Mouse (Mus musculus): ENCODE measurements around the gene Npas2. TPM values are rescaled to one million over a fixed set of nuclear protein-coding genes. Genes with fewer than 3 reads are reported as not detected.
A peak's percentile ranks its signal among the peaks of the same experiment; 100 is the strongest.

Gene Npas2
- polyA plus RNA-seq, 1 experiment from 2014 or later, result 2.4 TPM

DNA sequence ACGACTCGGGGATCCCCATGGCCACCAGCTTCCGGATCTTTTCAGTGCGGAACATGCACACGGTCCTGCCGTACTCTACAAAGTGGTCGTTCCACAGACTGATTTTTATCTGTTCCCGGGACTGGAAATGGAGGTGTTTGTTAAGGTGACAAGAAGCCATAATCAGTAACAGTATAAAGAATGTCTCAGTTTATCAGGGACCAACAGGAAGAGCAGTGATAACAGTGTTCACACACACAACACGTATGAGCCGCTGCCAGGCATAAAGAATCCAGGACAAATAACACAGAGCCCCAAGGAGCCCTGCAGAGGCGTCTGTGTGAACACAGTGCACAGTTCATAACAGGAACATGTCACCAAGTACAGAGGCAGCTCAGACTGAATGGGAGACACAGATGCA is 195.8 kb downstream of the Npas2 start:
- H3K36me3 ChIP-seq, result no peaks in the 10 kb centered on the region; the same call in 1 of the 2 replicates
- no peaks in the 10 kb centered on the region for H3K27me3 ChIP-seq (replicated peaks)
- H3K4me1 ChIP-seq, result no peaks in the 10 kb centered on the region
- no peak overlapping the region for H3K9ac ChIP-seq
- no peak for ATAC-seq (ENCODE audit: insufficient read depth, low FRiP score, low read depth)
- H3K9me3 ChIP-seq, result no peaks in the 10 kb centered on the region
- no peak overlapping the region for H3K27ac ChIP-seq
- H3K4me3 ChIP-seq (replicated peaks), result no peak overlapping the region
- WGBS, result 77% methylated on average over 11 of the region's 11 CpGs
- H3K4me2 ChIP-seq, result no peak overlapping the region

DNA sequence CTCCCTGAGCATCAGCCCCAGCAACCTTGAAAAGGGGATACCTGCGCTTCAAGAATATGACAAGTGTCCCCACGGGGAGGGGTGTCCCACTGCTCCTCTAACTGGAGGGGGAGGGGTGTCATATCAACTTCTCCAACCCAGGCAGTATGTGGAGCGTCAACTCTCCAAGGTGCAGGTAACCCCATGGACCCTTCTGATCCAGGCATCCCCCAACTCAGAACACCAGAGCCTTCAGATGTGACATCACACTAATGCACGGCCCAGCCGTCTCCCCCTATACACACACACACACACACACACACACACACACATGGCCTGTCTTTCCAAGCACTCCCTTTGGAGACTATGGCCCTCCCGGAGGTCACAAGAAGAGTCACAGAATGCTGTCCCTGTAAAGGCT is 198.1 kb downstream of the Npas2 start:
- H3K4me2 ChIP-seq, result no peak overlapping the region
- ATAC-seq (ENCODE audit: insufficient read depth, low FRiP score, low read depth), result no peak
- H3K36me3 ChIP-seq, result no peaks in the 10 kb centered on the region
- no peak overlapping the region for H3K4me3 ChIP-seq (replicated peaks)
- H3K9me3 ChIP-seq, result no peaks in the 10 kb centered on the region
- no peaks in the 10 kb centered on the region for H3K27me3 ChIP-seq (replicated peaks)
- 85% methylated on average over 6 of the region's 6 CpGs for WGBS
- H3K9ac ChIP-seq, result no peak overlapping the region
- H3K4me1 ChIP-seq, result no peaks in the 10 kb centered on the region
- no peak overlapping the region for H3K27ac ChIP-seq

DNA sequence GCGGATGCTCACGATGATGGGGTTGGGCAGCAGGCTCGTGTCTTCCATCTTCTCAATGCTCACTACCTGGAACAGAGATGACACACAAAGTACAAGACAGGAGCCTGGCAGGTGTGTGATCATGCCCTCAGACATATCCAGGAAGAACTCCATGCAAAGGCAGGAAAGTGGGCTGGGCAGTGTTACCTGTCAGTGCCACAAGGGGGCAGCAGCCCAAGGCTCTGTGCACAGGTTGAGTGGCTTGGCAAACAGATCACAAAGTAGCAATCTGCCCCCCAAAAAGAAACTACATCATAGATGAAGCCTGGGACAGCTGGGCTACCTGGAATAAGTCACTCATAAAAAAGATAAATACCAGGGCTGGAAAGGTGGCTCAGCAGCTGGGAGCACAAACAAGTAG is 198.7 kb downstream of the Npas2 start:
- H3K27me3 ChIP-seq (replicated peaks), result no peaks in the 10 kb centered on the region
- H3K27ac ChIP-seq, result no peak overlapping the region
- 63% methylated on average over 3 of the region's 3 CpGs for WGBS
- H3K4me3 ChIP-seq (replicated peaks), result no peak overlapping the region
- no peak for ATAC-seq (ENCODE audit: insufficient read depth, low FRiP score, low read depth)
- H3K9ac ChIP-seq, result no peak overlapping the region
- no peaks in the 10 kb centered on the region for H3K36me3 ChIP-seq
- H3K4me1 ChIP-seq, result no peaks in the 10 kb centered on the region
- no peaks in the 10 kb centered on the region for H3K9me3 ChIP-seq
- H3K4me2 ChIP-seq, result no peak overlapping the region

DNA sequence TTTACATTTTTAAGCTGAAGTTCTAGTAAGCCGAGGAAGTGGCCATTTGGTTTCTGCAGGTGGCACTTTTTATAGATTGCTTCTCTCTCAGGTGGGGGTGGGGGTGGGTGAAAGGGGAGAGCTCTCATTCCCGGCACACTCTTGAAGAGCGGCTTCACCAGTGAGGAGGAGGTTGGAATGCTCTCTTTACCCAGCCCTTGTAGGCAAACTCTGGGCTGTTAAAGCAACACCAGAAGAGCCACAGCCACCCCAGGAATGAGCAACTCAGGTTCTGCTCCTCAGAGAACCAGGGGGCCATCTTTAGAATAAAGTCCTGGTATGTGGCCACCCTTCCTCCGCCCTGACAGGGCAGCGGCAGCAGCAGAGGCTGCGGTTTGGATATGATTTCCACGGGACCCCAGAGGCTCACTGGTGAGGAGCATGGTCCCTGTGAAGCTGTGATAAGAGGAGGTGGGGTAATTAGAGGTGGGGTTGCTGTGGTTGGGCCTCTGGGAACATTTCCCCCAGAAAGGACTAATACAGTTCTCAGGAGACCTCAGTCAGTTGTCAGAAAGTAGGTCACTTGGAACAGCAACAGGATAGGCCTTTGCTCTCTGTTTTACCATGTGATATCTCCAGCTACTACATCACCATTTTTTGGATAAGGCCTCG is 199.8 kb downstream of the Npas2 start:
- ATAC-seq (ENCODE audit: insufficient read depth, low FRiP score, low read depth), result no peak
- H3K4me1 ChIP-seq, result no peaks in the 10 kb centered on the region
- no peaks in the 10 kb centered on the region for H3K36me3 ChIP-seq
- no peaks in the 10 kb centered on the region for H3K27me3 ChIP-seq (replicated peaks)
- no peaks in the 10 kb centered on the region for H3K9me3 ChIP-seq
- no peak overlapping the region for H3K4me2 ChIP-seq
- no peak overlapping the region for H3K4me3 ChIP-seq (replicated peaks)
- no peak overlapping the region for H3K9ac ChIP-seq
- 74% methylated on average over 8 of the region's 8 CpGs for WGBS
- no peak overlapping the region for H3K27ac ChIP-seq

DNA sequence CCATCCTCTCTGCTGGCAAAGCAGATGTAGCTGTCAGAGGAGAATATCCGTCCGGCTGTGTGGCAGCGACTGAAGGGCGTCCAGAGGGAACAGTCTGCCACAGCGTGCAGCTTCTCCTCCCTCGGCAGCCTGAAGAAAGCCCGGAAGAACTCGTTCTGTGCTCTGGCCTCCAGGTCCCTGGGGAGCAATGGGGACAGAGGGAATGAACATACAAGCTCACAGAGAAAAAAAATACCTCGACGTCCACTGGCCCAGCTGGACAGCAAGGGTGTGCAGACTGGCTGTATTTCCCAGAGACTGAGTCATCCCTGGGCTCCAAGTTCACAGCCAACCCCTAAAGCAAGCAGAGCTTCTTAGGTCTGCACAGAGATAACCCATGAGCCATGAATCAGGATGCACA is 200.6 kb downstream of the Npas2 start:
- H3K27ac ChIP-seq, result no peak overlapping the region
- no peaks in the 10 kb centered on the region for H3K9me3 ChIP-seq
- H3K36me3 ChIP-seq, result no peaks in the 10 kb centered on the region
- H3K27me3 ChIP-seq (replicated peaks), result no peaks in the 10 kb centered on the region
- WGBS, result 79% methylated on average over 10 of the region's 10 CpGs
- H3K4me2 ChIP-seq, result no peak overlapping the region
- no peak overlapping the region for H3K4me3 ChIP-seq (replicated peaks)
- no peak overlapping the region for H3K9ac ChIP-seq
- no peak for ATAC-seq (ENCODE audit: insufficient read depth, low FRiP score, low read depth)
- H3K4me1 ChIP-seq, result no peaks in the 10 kb centered on the region

DNA sequence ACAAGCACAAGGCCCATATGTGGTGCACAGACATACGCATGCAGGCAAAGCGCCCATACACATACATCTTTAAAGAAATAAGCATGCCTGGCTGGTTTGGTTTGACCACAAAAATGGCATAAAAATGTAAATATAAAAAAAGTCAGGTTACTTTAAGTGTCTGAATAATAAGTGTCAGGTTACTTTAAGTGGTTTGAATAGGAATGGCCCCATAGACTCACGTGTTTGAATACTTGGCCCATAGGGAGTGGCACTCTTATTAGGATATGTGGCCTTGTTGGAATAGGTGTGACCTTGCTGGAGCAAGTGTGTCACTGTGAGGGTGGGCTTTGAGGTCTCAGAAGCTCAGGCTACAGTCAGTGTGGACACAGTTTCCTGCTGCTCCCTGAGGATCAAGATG is 201.1 kb downstream of the Npas2 start:
- H3K4me3 ChIP-seq (replicated peaks), result no peak overlapping the region
- no peaks in the 10 kb centered on the region for H3K4me1 ChIP-seq
- no peak overlapping the region for H3K4me2 ChIP-seq
- H3K9ac ChIP-seq, result no peak overlapping the region
- H3K36me3 ChIP-seq, result no peaks in the 10 kb centered on the region
- WGBS, result 82% methylated on average over 3 of the region's 3 CpGs
- no peak for ATAC-seq (ENCODE audit: insufficient read depth, low FRiP score, low read depth)
- H3K27me3 ChIP-seq (replicated peaks), result no peaks in the 10 kb centered on the region
- no peak overlapping the region for H3K27ac ChIP-seq
- no peaks in the 10 kb centered on the region for H3K9me3 ChIP-seq

DNA sequence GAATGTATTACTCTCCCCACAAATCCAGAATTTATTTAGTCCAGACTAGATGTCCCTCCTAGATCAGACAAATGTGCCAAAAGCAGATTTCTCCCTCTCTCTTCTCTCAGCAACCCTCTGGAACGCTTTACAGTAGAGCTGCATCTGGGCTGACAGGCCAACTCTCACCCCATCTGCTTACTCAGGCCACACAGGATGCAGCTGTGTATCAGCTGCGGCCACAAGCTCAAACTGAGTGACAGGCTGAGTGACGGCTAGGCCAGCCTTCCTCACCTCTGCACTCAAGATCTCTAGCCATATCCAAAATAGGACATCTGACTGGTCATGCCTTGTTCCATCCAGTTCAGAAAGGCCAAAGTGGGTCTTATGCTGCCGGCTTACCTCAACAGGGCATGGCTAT is 202.8 kb downstream of the Npas2 start:
- no peak overlapping the region for H3K9ac ChIP-seq
- H3K27ac ChIP-seq, result peak overlapping the region; percentile 8; the same call in 1 of the 2 replicates
- 67% methylated on average over 4 of the region's 4 CpGs for WGBS
- no peak overlapping the region for H3K4me3 ChIP-seq (replicated peaks)
- no peak for ATAC-seq (ENCODE audit: insufficient read depth, low FRiP score, low read depth)
- H3K9me3 ChIP-seq, result no peaks in the 10 kb centered on the region
- no peaks in the 10 kb centered on the region for H3K4me1 ChIP-seq
- no peaks in the 10 kb centered on the region for H3K36me3 ChIP-seq
- H3K27me3 ChIP-seq (replicated peaks), result no peaks in the 10 kb centered on the region
- H3K4me2 ChIP-seq, result no peak overlapping the region

DNA sequence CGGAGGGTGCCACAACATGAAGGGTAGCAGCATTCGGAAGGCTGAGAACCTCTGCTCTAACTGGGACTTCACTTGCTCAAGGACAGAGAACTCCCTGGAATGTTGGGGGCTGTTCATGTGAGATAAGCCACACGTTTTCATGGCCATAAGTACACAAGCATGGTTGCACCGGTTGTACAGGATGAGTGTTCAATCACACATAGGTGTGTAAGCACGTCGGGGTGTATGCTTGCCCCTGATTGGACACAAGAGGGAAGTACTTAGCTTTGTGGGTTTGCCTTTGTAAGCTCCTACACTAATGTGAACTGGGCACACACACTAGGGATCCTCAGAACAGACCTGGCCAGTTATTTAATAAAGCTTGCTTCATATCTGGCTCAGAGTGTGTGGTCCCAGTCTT is 204.8 kb downstream of the Npas2 start:
- 0 out of 2 replicates have a peak, but pooled peaks have one; percentile 25 for ATAC-seq (ENCODE audit: insufficient read depth, low FRiP score, low read depth)
- H3K36me3 ChIP-seq, result no peaks in the 10 kb centered on the region
- WGBS, result 79% methylated on average over 6 of the region's 6 CpGs
- H3K27me3 ChIP-seq (replicated peaks), result no peaks in the 10 kb centered on the region
- no peak overlapping the region for H3K27ac ChIP-seq
- no peaks in the 10 kb centered on the region for H3K4me1 ChIP-seq
- H3K4me2 ChIP-seq, result no peak overlapping the region
- no peak overlapping the region for H3K9ac ChIP-seq
- H3K4me3 ChIP-seq (replicated peaks), result no peak overlapping the region
- no peaks in the 10 kb centered on the region for H3K9me3 ChIP-seq

DNA sequence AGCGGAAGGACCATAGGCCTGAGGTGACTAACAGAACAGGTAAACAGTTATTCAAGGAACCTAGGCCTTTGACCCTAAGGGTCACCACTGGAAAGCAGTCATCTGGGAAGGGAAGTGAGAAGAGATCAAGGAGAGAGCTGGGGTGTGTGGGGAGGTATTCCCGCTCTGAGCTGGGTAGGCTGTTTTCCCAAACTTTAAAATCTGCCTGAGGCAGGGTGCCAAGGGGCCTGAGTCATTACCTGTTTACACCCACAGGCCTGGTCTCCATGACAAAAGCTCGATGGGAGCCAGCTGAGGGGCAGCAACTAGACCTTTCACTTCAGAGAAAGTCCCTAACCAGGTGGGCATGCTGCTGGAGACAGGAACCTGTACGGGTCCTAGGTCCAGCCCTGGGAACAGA is 205.7 kb downstream of the Npas2 start:
- Histone ChIP-seq H3K4me2 (no peak overlapping the region), H3K9me3 (no peaks in the 10 kb centered on the region), H3K9ac (no peak overlapping the region), H3K27ac (no peak overlapping the region), H3K4me3 (replicated peaks) (no peak overlapping the region), H3K27me3 (replicated peaks) (no peaks in the 10 kb centered on the region), H3K4me1 (no peaks in the 10 kb centered on the region), H3K36me3 (no peaks in the 10 kb centered on the region)
- 67% methylated on average over 4 of the region's 4 CpGs for WGBS
- ATAC-seq (ENCODE audit: insufficient read depth, low FRiP score, low read depth), result no peak

DNA sequence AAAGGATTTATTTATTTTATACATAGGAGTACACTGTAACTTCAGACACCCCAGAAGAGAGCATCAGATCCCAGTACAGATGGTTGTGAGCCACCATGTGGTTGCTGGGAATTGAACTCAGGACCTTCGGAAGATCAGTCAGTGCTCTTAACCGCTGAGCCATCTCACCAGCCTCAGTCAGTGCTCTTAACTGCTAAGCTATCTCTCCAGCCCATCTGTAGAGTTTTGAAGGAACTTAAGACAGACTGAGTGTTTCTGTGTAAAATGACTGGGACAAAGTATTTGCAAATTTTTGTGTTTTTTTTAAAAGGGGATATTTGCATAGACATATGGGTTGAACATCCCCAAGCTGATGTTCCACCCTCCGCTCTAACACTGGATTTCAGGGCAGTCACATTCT is 206.6 kb downstream of the Npas2 start:
- Histone ChIP-seq H3K4me1 (no peaks in the 10 kb centered on the region), H3K36me3 (no peaks in the 10 kb centered on the region), H3K9me3 (no peaks in the 10 kb centered on the region), H3K4me3 (replicated peaks) (no peak overlapping the region), H3K9ac (no peak overlapping the region), H3K27ac (no peak overlapping the region), H3K4me2 (no peak overlapping the region), H3K27me3 (replicated peaks) (no peaks in the 10 kb centered on the region)
- 89% methylated on average over 3 of the region's 3 CpGs for WGBS
- no peak for ATAC-seq (ENCODE audit: insufficient read depth, low FRiP score, low read depth)

DNA sequence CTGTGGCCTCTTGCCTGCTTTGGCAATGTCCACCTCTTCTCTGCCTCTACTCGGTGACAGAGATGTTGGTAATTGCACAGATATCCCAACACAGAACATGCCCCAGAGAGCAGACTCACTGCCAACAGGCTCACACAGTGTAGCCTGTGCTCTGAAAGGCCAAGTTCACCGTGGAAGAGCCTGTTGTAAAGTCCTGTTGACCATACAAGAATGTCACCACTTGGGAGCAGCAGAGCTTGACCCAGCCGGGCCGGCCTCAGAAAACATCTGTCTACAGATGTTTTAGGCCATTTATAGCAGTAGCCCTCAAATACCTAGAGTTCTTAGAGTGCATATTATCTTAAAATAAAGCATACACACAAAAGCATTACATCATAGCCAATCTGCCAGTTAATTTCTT is 213.6 kb downstream of the Npas2 start:
- Histone ChIP-seq H3K27me3 (replicated peaks) (no peaks in the 10 kb centered on the region), H3K4me3 (replicated peaks) (no peak overlapping the region), H3K9me3 (no peaks in the 10 kb centered on the region), H3K4me2 (no peak overlapping the region), H3K9ac (no peak overlapping the region), H3K36me3 (no peaks in the 10 kb centered on the region), H3K27ac (no peak overlapping the region), H3K4me1 (peaks cover 9% of the 10 kb centered on the region)
- no peak for ATAC-seq (ENCODE audit: insufficient read depth, low FRiP score, low read depth)
- WGBS, result 72% methylated on average over 4 of the region's 4 CpGs

DNA sequence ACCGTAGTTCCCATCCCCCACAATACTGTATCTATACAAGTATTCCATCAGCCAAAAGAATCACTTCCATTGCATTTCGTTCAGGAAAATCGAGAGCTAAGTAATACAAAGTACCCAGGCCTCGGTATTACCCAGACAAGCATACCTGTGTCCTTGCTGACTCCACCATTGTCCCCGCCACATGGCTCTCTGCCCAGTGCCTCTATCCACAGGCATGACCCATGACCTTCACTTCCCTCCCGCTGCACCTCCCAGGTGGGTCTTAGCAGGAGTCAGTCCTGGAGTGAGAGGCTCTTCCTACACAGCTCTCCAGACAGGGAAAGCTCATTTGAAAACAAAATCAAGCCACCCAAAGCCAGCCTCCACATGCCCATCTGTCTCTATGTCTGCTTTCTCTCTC is 214.6 kb downstream of the Npas2 start:
- H3K27ac ChIP-seq, result no peak overlapping the region
- H3K27me3 ChIP-seq (replicated peaks), result no peaks in the 10 kb centered on the region
- H3K4me1 ChIP-seq, result peaks cover 9% of the 10 kb centered on the region
- H3K9me3 ChIP-seq, result no peaks in the 10 kb centered on the region
- no peaks in the 10 kb centered on the region for H3K36me3 ChIP-seq
- WGBS, result 86% methylated on average over 6 of the region's 6 CpGs
- no peak overlapping the region for H3K4me3 ChIP-seq (replicated peaks)
- no peak overlapping the region for H3K4me2 ChIP-seq
- H3K9ac ChIP-seq, result no peak overlapping the region
- no peak for ATAC-seq (ENCODE audit: insufficient read depth, low FRiP score, low read depth)

DNA sequence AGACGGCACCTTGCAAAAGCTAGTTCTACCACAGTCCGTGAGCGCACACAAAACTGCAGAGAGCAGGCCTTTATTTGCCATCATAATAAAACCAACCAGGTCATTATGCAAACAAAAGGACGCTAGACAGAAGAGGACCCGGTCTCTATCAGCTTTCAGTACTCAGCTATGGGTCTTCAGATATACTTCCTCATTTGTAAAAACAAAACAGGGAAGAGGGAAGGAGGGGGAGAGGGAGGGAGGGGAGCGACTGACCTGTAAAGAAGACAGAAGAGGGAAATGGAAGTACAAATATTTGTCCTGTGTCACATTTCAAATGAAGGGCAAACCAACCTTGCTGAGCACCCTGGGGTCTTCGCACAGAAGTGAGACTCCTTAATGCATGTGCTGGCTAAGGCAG is 215.1 kb downstream of the Npas2 start:
- Histone ChIP-seq H3K9me3 (no peaks in the 10 kb centered on the region), H3K27ac (peak overlapping the region; percentile 31; the same call in 1 of the 2 replicates), H3K27me3 (replicated peaks) (no peaks in the 10 kb centered on the region), H3K9ac (no peak overlapping the region), H3K4me1 (peaks cover 9% of the 10 kb centered on the region), H3K4me2 (no peak overlapping the region), H3K4me3 (replicated peaks) (no peak overlapping the region), H3K36me3 (no peaks in the 10 kb centered on the region)
- WGBS, result 49% methylated on average over 7 of the region's 7 CpGs
- no peak for ATAC-seq (ENCODE audit: insufficient read depth, low FRiP score, low read depth)

Data from stomach, embryonic 15.5 days (tissue).